Mouse (Mus musculus) NIH3T3 (cell line): ENCODE results near the gene Birc3.

Experiments
- DNase-seq: peaks from one replicate; pipeline ENCODE4 v3.0.0-alpha.2; 2012; ENCODE audit warnings: low read depth

Birc3 gene

DNA sequence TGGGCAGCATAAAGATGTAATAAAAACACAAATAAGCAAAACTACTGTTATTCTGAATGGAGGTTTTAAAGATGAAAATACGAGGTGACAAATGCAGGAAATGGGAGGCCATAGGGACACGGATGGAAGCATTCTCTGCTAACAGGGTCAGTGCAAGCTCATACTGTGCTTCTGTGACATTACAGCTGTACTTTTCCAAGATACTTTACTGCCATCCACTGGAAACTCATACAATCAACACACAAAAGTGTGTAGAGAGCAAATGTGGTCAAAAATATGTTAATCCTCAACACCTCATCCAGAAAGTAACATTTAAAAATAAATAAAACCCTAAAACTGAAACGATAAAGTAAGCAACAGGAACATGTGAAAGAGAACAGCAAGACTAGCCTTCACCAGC, 50.2 kb downstream of the Birc3 start:
- no peak for DNase-seq

DNA sequence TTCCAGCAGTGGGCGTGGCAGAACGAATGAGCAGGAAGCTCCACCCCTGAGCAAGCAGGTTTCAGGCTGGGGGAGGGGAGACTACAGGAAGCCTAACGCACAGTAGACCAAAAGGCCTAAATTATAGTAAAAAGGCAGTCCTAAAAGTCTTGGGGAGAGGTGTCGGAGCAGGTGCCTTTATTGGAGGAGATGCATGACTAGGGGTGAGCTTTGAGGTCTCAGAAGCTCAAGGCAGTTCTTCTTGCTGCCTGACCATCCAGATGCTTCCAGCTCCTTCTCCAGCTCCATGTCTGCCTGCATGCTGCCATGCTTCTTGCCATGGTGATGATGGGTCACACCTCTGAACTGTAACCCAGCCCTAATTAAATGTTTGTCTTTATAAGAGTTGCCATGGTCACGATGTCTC, 67.9 kb downstream of the Birc3 start:
- DNase-seq: no peak
